Mouse (Mus musculus) megakaryocyte-erythroid progenitor cell, adult 5-6 weeks (primary cell): ENCODE measurements at regions not wholly inside any gene's neighbourhood (a gene's known extent, or its start where the extent isn't known, plus 50 kb on each side); places are given as distances from the start of the nearest gene placed in this dataset.

Experiments
- ATAC-seq: replicated peaks from 2 replicates; pipeline ENCODE4 v1.8.0; 2016; ENCODE audit warnings: mild to moderate bottlenecking, inconsistent platforms; ENCODE audit not compliant: severe bottlenecking, poor library complexity, low FRiP score, low TSS enrichment

GRCm38 (mm10) chr2:123267036-123267435, 502.0 kb downstream of the Sqor start:
- no peak for ATAC-seq

GRCm38 (mm10) chr2:123274866-123275735, 510.1 kb downstream of the Sqor start:
- no peak for ATAC-seq

- no peak for ATAC-seq
Measured at GRCm38 (mm10) chr2:123275736-123276330, 510.8 kb downstream of the Sqor start.

- no peak; the same call in 1 of the 2 replicates for ATAC-seq
Measured at GRCm38 (mm10) chr2:123311554-123312276, 546.7 kb downstream of the Sqor start.

- peak; percentile 90 for ATAC-seq
Measured at GRCm38 (mm10) chr2:123312277-123312617, 547.2 kb downstream of the Sqor start.

- ATAC-seq, result no peak
Measured at GRCm38 (mm10) chr2:123320448-123321097, 555.5 kb downstream of the Sqor start.

GRCm38 (mm10) chr2:123323769-123324168, 558.7 kb downstream of the Sqor start:
- ATAC-seq, result no peak

GRCm38 (mm10) chr2:123324896-123325295, 559.9 kb downstream of the Sqor start:
- no peak for ATAC-seq

- no peak for ATAC-seq
Measured at GRCm38 (mm10) chr2:123349625-123350346, 584.7 kb downstream of the Sqor start.

- no peak for ATAC-seq
Measured at GRCm38 (mm10) chr2:123364204-123364603, 599.2 kb downstream of the Sqor start.

GRCm38 (mm10) chr2:123366571-123366970, 601.5 kb downstream of the Sqor start:
- no peak for ATAC-seq

GRCm38 (mm10) chr2:123385622-123386418, 620.8 kb downstream of the Sqor start:
- ATAC-seq, result no peak

- no peak for ATAC-seq
Measured at GRCm38 (mm10) chr2:123386773-123387604, 622.0 kb downstream of the Sqor start.

GRCm38 (mm10) chr2:123390981-123391380, 625.9 kb downstream of the Sqor start:
- no peak for ATAC-seq

- ATAC-seq, result no peak
Measured at GRCm38 (mm10) chr2:123394296-123394695, 629.3 kb downstream of the Sqor start.

GRCm38 (mm10) chr2:123397551-123397950, 632.5 kb downstream of the Sqor start:
- no peak for ATAC-seq

- ATAC-seq, result no peak
Measured at GRCm38 (mm10) chr2:123401064-123401463, 636.0 kb downstream of the Sqor start.

GRCm38 (mm10) chr2:123409075-123409474, 644.0 kb downstream of the Sqor start:
- no peak for ATAC-seq
